Mouse (Mus musculus) MEL (cell line): ENCODE data around the gene Olfr573-ps1. TPM values are rescaled to one million over a fixed set of nuclear protein-coding genes. Genes with fewer than 3 reads are reported as not detected.

ENCODE experiments used
- DNase-seq: peaks from one replicate; pipeline ENCODE4 v3.0.0; 2011; ENCODE audit warnings: low read depth, low spot score
- H3K27ac ChIP-seq: 2 replicates; pipeline ENCODE4 v1.5.1; 2012; ENCODE audit warnings: low read depth, mild to moderate bottlenecking, control low read depth, low read length, moderate library complexity; ENCODE audit not compliant: control insufficient read depth
- H3K27me3 ChIP-seq, 2 experiments: fragments of 150-350 bp in 1 of 2; sonication (generic) in 1 of 2; 2 replicates each; pipeline ENCODE4 v1.6.1; 2012; ENCODE audit warnings: low read length in 2 of 2, mild to moderate bottlenecking in 2 of 2, improper control_type of control experiment in 1 of 2, moderate library complexity in 1 of 2; ENCODE audit not compliant: insufficient read depth in 2 of 2, control insufficient read depth in 1 of 2
- H3K36me3 ChIP-seq, 2 experiments: 2 replicates each; pipeline ENCODE4 v1.6.1; 2012 to 2014; ENCODE audit warnings: low read length in 2 of 2, improper control_type of control experiment in 1 of 2, inconsistent platforms in 1 of 2, mild to moderate bottlenecking in 1 of 2; ENCODE audit not compliant: insufficient read depth in 2 of 2, control insufficient read depth in 1 of 2
- H3K4me1 ChIP-seq, 2 experiments: fragments of 150-350 bp in 1 of 2; sonication (generic) in 1 of 2; 2 replicates each; pipeline ENCODE4 v1.6.1; 2012; ENCODE audit warnings: low read length in 2 of 2, improper control_type of control experiment in 1 of 2, mild to moderate bottlenecking in 1 of 2; ENCODE audit not compliant: insufficient read depth in 2 of 2, control insufficient read depth in 1 of 2
- H3K4me3 ChIP-seq, 2 experiments: fragments of 150-350 bp in 1 of 2; sonication (generic) in 1 of 2; 2 replicates each; pipeline ENCODE4 v1.5.1; 2012; ENCODE audit warnings: low read depth in 2 of 2, low read length in 2 of 2, mild to moderate bottlenecking in 2 of 2, moderate library complexity in 2 of 2, control low read depth in 1 of 2, improper control_type of control experiment in 1 of 2; ENCODE audit not compliant: control insufficient read depth in 1 of 2, insufficient read depth in 1 of 2
- H3K79me2 ChIP-seq: 2 replicates; pipeline ENCODE4 v1.6.1; 2012; ENCODE audit warnings: mild to moderate bottlenecking, low read length, moderate library complexity; ENCODE audit not compliant: control insufficient read depth, poor library complexity, insufficient read depth
- H3K9ac ChIP-seq: 2 replicates; pipeline ENCODE4 v1.6.1; 2012; ENCODE audit warnings: low read depth, mild to moderate bottlenecking, control low read depth, low read length, moderate library complexity; ENCODE audit not compliant: control insufficient read depth, poor library complexity, severe bottlenecking
- H3K9me3 ChIP-seq: fragments of 150-350 bp; sonication (generic); replicated peaks from 2 replicates; pipeline ENCODE4 v1.6.1; 2012; ENCODE audit warnings: mild to moderate bottlenecking, low read length, improper control_type of control experiment, moderate library complexity; ENCODE audit not compliant: insufficient read depth
- BHLHE40 ChIP-seq: IDR thresholded peaks from 2 replicates; pipeline ENCODE4 v1.6.1; 2012; ENCODE audit warnings: low read depth, mild to moderate bottlenecking, inconsistent platforms, low read length, improper control_type of control experiment, borderline replicate concordance
- CHD1 ChIP-seq: IDR thresholded peaks from 2 replicates; pipeline ENCODE4 v1.6.1; 2012; ENCODE audit warnings: low read depth, mild to moderate bottlenecking, inconsistent platforms, low read length, improper control_type of control experiment
- CHD2 ChIP-seq: IDR thresholded peaks from 2 replicates; pipeline ENCODE4 v1.6.1; 2011; ENCODE audit warnings: low read length, improper control_type of control experiment
- CTCF ChIP-seq, 3 experiments: IDR thresholded peaks in 2 of 3; conservative IDR thresholded peaks in 1 of 3; 2 replicates each; pipeline ENCODE4 v1.5.1; 2011 to 2012; ENCODE audit warnings: low read length in 3 of 3, low read depth in 2 of 3, mild to moderate bottlenecking in 2 of 3, improper control_type of control experiment in 1 of 3, inconsistent platforms in 1 of 3, mixed read lengths in 1 of 3, moderate library complexity in 1 of 3; ENCODE audit not compliant: control insufficient read depth in 1 of 3, insufficient read depth in 1 of 3, poor library complexity in 1 of 3, severe bottlenecking in 1 of 3
- ELF1 ChIP-seq: IDR thresholded peaks from 2 replicates; pipeline ENCODE4 v1.6.1; 2014; ENCODE audit warnings: low read depth, mild to moderate bottlenecking, inconsistent platforms, low read length, improper control_type of control experiment, moderate library complexity
- EP300 ChIP-seq, 2 experiments: IDR thresholded peaks; 2 replicates each; pipeline ENCODE4 v1.6.1; 2011; ENCODE audit warnings: improper control_type of control experiment in 2 of 2, low read length in 2 of 2, low read depth in 1 of 2, mild to moderate bottlenecking in 1 of 2
- ETS1 ChIP-seq: IDR thresholded peaks from 2 replicates; pipeline ENCODE4 v1.6.1; 2012; ENCODE audit warnings: low read depth, mild to moderate bottlenecking, inconsistent platforms, low read length, improper control_type of control experiment, moderate library complexity
- GABPA ChIP-seq: IDR thresholded peaks from 2 replicates; pipeline ENCODE4 v1.6.1; 2012; ENCODE audit warnings: low read depth, mild to moderate bottlenecking, inconsistent platforms, low read length, improper control_type of control experiment, moderate library complexity
- JUND ChIP-seq: IDR thresholded peaks from 2 replicates; pipeline ENCODE4 v1.6.1; 2011; ENCODE audit warnings: low read depth, mild to moderate bottlenecking, improper control_type of control experiment, low read length
- KAT2A ChIP-seq: conservative IDR thresholded peaks from 2 replicates; pipeline ENCODE4 v1.6.1; 2012; ENCODE audit warnings: low read depth, low read length, improper control_type of control experiment, inconsistent platforms
- MAFK ChIP-seq: IDR thresholded peaks from 2 replicates; pipeline ENCODE4 v1.6.1; 2011; ENCODE audit warnings: low read depth, mild to moderate bottlenecking, low read length, improper control_type of control experiment, borderline replicate concordance
- MAX ChIP-seq: IDR thresholded peaks from 2 replicates; pipeline ENCODE4 v1.6.1; 2011; ENCODE audit warnings: low read length, improper control_type of control experiment
- MAZ ChIP-seq: IDR thresholded peaks from 2 replicates; pipeline ENCODE4 v1.6.1; 2012; ENCODE audit warnings: low read depth, mild to moderate bottlenecking, inconsistent platforms, low read length, improper control_type of control experiment
- MEF2A ChIP-seq: IDR thresholded peaks from 2 replicates; pipeline ENCODE4 v1.6.1; 2014; ENCODE audit warnings: low read depth, mild to moderate bottlenecking, inconsistent platforms, low read length, improper control_type of control experiment; ENCODE audit not compliant: poor library complexity, insufficient replicate concordance, severe bottlenecking; ENCODE audit errors: extremely low read depth
- MYB ChIP-seq: IDR thresholded peaks from 2 replicates; pipeline ENCODE4 v1.6.1; 2011; ENCODE audit warnings: mild to moderate bottlenecking, low read depth, low read length, improper control_type of control experiment
- MYC ChIP-seq: IDR thresholded peaks from 2 replicates; pipeline ENCODE4 v1.6.1; 2011; ENCODE audit warnings: low read depth, mild to moderate bottlenecking, low read length, improper control_type of control experiment, moderate library complexity
- NELFE ChIP-seq: IDR thresholded peaks from 2 replicates; pipeline ENCODE4 v1.6.1; 2011; ENCODE audit warnings: low read depth, low read length, improper control_type of control experiment
- NRF1 ChIP-seq: IDR thresholded peaks from 2 replicates; pipeline ENCODE4 v1.6.1; 2014; ENCODE audit warnings: low read depth, mild to moderate bottlenecking, inconsistent platforms, low read length, improper control_type of control experiment, moderate library complexity; ENCODE audit not compliant: poor library complexity, insufficient read depth, severe bottlenecking
- POLR2A ChIP-seq, 2 experiments: IDR thresholded peaks; 2 replicates each; pipeline ENCODE4 v1.6.1; 2011 to 2012; ENCODE audit warnings: low read length in 2 of 2, mild to moderate bottlenecking in 2 of 2, control low read depth in 1 of 2, improper control_type of control experiment in 1 of 2, low read depth in 1 of 2, moderate library complexity in 1 of 2; ENCODE audit not compliant: control insufficient read depth in 1 of 2, insufficient read depth in 1 of 2, poor library complexity in 1 of 2
- POLR2AphosphoS2 ChIP-seq: IDR thresholded peaks from 2 replicates; pipeline ENCODE4 v1.6.1; 2011; ENCODE audit warnings: low read length, improper control_type of control experiment
- POLR2AphosphoS5 ChIP-seq: IDR thresholded peaks from 2 replicates; pipeline ENCODE4 v1.6.1; 2012; ENCODE audit warnings: low read depth, borderline replicate concordance, mild to moderate bottlenecking, inconsistent platforms, low read length, moderate library complexity, mixed read lengths
- RAD21 ChIP-seq: IDR thresholded peaks from 2 replicates; pipeline ENCODE4 v1.6.1; 2011; ENCODE audit warnings: mild to moderate bottlenecking, low read depth, low read length, improper control_type of control experiment
- SIN3A ChIP-seq: IDR thresholded peaks from 2 replicates; pipeline ENCODE4 v1.6.1; 2012; ENCODE audit warnings: low read length, improper control_type of control experiment, inconsistent platforms
- SMC3 ChIP-seq: IDR thresholded peaks from 2 replicates; pipeline ENCODE4 v1.6.1; 2011; ENCODE audit warnings: low read depth, low read length, improper control_type of control experiment
- TBP ChIP-seq: IDR thresholded peaks from 2 replicates; pipeline ENCODE4 v1.8.0; 2011; ENCODE audit warnings: low read depth, low read length, improper control_type of control experiment
- USF1 ChIP-seq: IDR thresholded peaks from 2 replicates; pipeline ENCODE4 v1.6.1; 2014; ENCODE audit warnings: low read depth, mild to moderate bottlenecking, inconsistent platforms, low read length, improper control_type of control experiment, moderate library complexity
- USF2 ChIP-seq, 2 experiments: IDR thresholded peaks; 2 replicates each; pipeline ENCODE4 v1.6.1; 2011 to 2012; ENCODE audit warnings: improper control_type of control experiment in 2 of 2, low read length in 2 of 2, borderline replicate concordance in 1 of 2, inconsistent platforms in 1 of 2, low read depth in 1 of 2, mild to moderate bottlenecking in 1 of 2; ENCODE audit not compliant: insufficient read depth in 1 of 2
- ZNF384 ChIP-seq: IDR thresholded peaks from 2 replicates; pipeline ENCODE4 v1.6.1; 2012; ENCODE audit warnings: low read depth, mild to moderate bottlenecking, inconsistent platforms, low read length, improper control_type of control experiment
- polyA plus RNA-seq, 2 experiments: library from polyadenylated mRNA; stranded (reverse) in 1 of 2; unstranded in 1 of 2; fragments of >175 nt in 1 of 2; fragments of >200 nt in 1 of 2; gene quantifications; 2 replicates each; pipeline versions ENCODE4 v1.2.1 to v1.2.4; 2012; ENCODE audit warnings: low replicate concordance in 2 of 2, low read depth in 1 of 2; ENCODE audit not compliant: insufficient read length in 2 of 2, insufficient read depth in 1 of 2, missing spikeins in 1 of 2
- total RNA-seq: library from RNA; depleted of rRNA; stranded (reverse); fragments of 300-350 nt; gene quantifications from 2 replicates; pipeline ENCODE4 v1.2.3, GENCODE M21; 2012

Gene Olfr573-ps1
- total and polyA plus RNA-seq, 3 experiments: not detected

GRCm38 (mm10) chr7:102958137-102958536 is 15.8 kb upstream of the Olfr573-ps1 start (continued):
- TF ChIP-seq ELF1: no peak
- TF ChIP-seq, all 39 proteins: peak for 0

- Histone ChIP-seq H3K9me3 (no peaks in the 10 kb centered on the region), H3K27me3 (no peaks in the 10 kb centered on the region), H3K9ac (no peak overlapping the region), H3K27ac (no peak overlapping the region), H3K79me2 (no peaks in the 10 kb centered on the region), H3K36me3 (no peaks in the 10 kb centered on the region), H3K4me3 (no peak overlapping the region), H3K4me1 (no peaks in the 10 kb centered on the region)
- no peak for DNase-seq
- TF ChIP-seq POLR2AphosphoS5: no peak
- TF ChIP-seq MAZ: no peak
- TF ChIP-seq SMC3: no peak
- no peak for TF ChIP-seq MYC
- no peak for TF ChIP-seq POLR2A (IDR thresholded peaks at IDR 0.05; ENCODE audit: control insufficient read depth in 1 of 2, insufficient read depth in 1 of 2, low read depth in 1 of 2, low read length in 2 of 2, poor library complexity in 1 of 2)
- no peak for TF ChIP-seq ELF1
- no peak for TF ChIP-seq EP300 (IDR thresholded peaks at IDR 0.05; ENCODE audit: low read depth in 1 of 2, low read length in 2 of 2)
- TF ChIP-seq JUND: no peak
- TF ChIP-seq SIN3A: no peak
- no peak for TF ChIP-seq NELFE
- no peak for TF ChIP-seq BHLHE40
- no peak for TF ChIP-seq POLR2AphosphoS2
- TF ChIP-seq NRF1: no peak
- no peak for TF ChIP-seq USF1
- TF ChIP-seq CHD2: no peak
- TF ChIP-seq KAT2A: no peak
- no peak for TF ChIP-seq MEF2A
- no peak for TF ChIP-seq MAX
- TF ChIP-seq USF2 (IDR thresholded peaks at IDR 0.05; ENCODE audit: borderline replicate concordance in 1 of 2, insufficient read depth in 1 of 2, low read depth in 1 of 2, low read length in 2 of 2): no peak
- no peak for TF ChIP-seq ETS1
These were observed 8.4 kb upstream of the Olfr573-ps1 start for GRCm38 (mm10) chr7:102950732-102951131.

- Histone ChIP-seq H3K9me3 (no peaks in the 10 kb centered on the region), H3K27ac (no peak within 1 kb of the TSS), H3K79me2 (no peaks in the 10 kb centered on the region), H3K4me3 (no peak within 1 kb of the TSS), H3K4me1 (no peaks in the 10 kb centered on the region), H3K9ac (no peak within 1 kb of the TSS), H3K27me3 (no peaks in the 10 kb centered on the region), H3K36me3 (no peaks in the 10 kb centered on the region)
- TF ChIP-seq MAFK (no peak), TBP (no peak), ZNF384 (no peak), ELF1 (no peak), CHD1 (no peak), USF1 (no peak), GABPA (no peak), MEF2A (no peak), MYB (no peak), MAX (no peak), CTCF (IDR thresholded peaks at IDR 0.05 in 2 of 3, conservative IDR thresholded peaks at IDR 0.05 in 1 of 3; ENCODE audit: control insufficient read depth in 1 of 3, insufficient read depth in 1 of 3, low read depth in 2 of 3, low read length in 3 of 3, poor library complexity in 1 of 3, severe bottlenecking in 1 of 3) (no peak), RAD21 (no peak), SMC3 (no peak), EP300 (IDR thresholded peaks at IDR 0.05; ENCODE audit: low read depth in 1 of 2, low read length in 2 of 2) (no peak), SIN3A (no peak), NELFE (no peak)
- no peak for DNase-seq
These were observed 5.8 kb upstream of the Olfr573-ps1 start, which contains the start of gene Olfr574 for GRCm38 (mm10) chr7:102948167-102948566. TSS of gene Olfr574 (plus strand) at chr7:102948467.
